Mouse (Mus musculus) G1E (cell line): ENCODE results near the gene Alkbh1. TPM values are rescaled to one million over a fixed set of nuclear protein-coding genes. Genes with fewer than 3 reads are reported as not detected.

Experiments used
- ATAC-seq: 2 replicates; pipeline ENCODE4 v1.8.0; 2016; ENCODE audit warnings: mild to moderate bottlenecking; ENCODE audit not compliant: insufficient number of reproducible peaks, poor library complexity, low FRiP score, severe bottlenecking; ENCODE audit errors: extremely low read depth
- DNase-seq: peaks from one replicate; pipeline ENCODE4 v3.0.0; 2012; ENCODE audit warnings: low spot score
- H3K27me3 ChIP-seq: 2 replicates; pipeline ENCODE4 v1.6.1; 2012; ENCODE audit warnings: mild to moderate bottlenecking, low read length, inconsistent platforms; ENCODE audit not compliant: insufficient read depth
- H3K36me3 ChIP-seq: replicated peaks from 2 replicates; pipeline ENCODE3; 2012; ENCODE audit warnings: mild to moderate bottlenecking, inconsistent platforms
- H3K4me1 ChIP-seq: 2 replicates; pipeline ENCODE4 v1.6.1; 2012; ENCODE audit warnings: low read depth, low read length, inconsistent platforms, mixed read lengths; ENCODE audit not compliant: insufficient read depth
- H3K4me3 ChIP-seq: 2 replicates; pipeline ENCODE4 v1.5.1; 2012; ENCODE audit warnings: low read depth, mild to moderate bottlenecking, inconsistent platforms, low read length, moderate library complexity, mixed read lengths
- H3K9me3 ChIP-seq: replicated peaks from 2 replicates; pipeline ENCODE4 v1.6.1; 2012; ENCODE audit warnings: inconsistent platforms
- CTCF ChIP-seq: IDR thresholded peaks from 2 replicates; pipeline ENCODE4 v1.5.1; 2012; ENCODE audit warnings: low read depth, low read length, inconsistent platforms, mixed read lengths
- GATA1 ChIP-seq: IDR thresholded peaks from 2 replicates; pipeline ENCODE4 v1.6.1; 2012; ENCODE audit warnings: borderline replicate concordance, low read length, inconsistent platforms, mixed read lengths
- GATA2 ChIP-seq: IDR thresholded peaks from 2 replicates; pipeline ENCODE4 v1.6.1; 2012; ENCODE audit warnings: low read depth, low read length, inconsistent platforms, borderline replicate concordance
- POLR2AphosphoS5 ChIP-seq: IDR thresholded peaks from 2 replicates; pipeline ENCODE4 v1.6.1; 2012; ENCODE audit warnings: low read depth, low read length, inconsistent platforms; ENCODE audit not compliant: insufficient replicate concordance
- TAL1 ChIP-seq: conservative IDR thresholded peaks from 2 replicates; pipeline ENCODE4 v1.6.1; 2012; ENCODE audit warnings: low read depth, low read length, inconsistent platforms, mixed read lengths
- polyA plus RNA-seq: library from polyadenylated mRNA; stranded (reverse); fragments of >175 nt; gene quantifications from 2 replicates; pipeline ENCODE4 v1.2.3, GENCODE M21; 2012
- total RNA-seq, 2 experiments: library from RNA; stranded (forward) in 1 of 2; stranded (reverse) in 1 of 2; fragments of 200-1000 nt in 1 of 2; fragments of >200 nt in 1 of 2; fragmentation: Nextera tagmentation in 1 of 2; gene quantifications; 2 replicates each; pipeline ENCODE4 v1.2.3; 2014 to 2017

Alkbh1 gene
- total and polyA plus RNA-seq, 3 experiments, result 36.6 to 163 (median 106) TPM

DNA sequence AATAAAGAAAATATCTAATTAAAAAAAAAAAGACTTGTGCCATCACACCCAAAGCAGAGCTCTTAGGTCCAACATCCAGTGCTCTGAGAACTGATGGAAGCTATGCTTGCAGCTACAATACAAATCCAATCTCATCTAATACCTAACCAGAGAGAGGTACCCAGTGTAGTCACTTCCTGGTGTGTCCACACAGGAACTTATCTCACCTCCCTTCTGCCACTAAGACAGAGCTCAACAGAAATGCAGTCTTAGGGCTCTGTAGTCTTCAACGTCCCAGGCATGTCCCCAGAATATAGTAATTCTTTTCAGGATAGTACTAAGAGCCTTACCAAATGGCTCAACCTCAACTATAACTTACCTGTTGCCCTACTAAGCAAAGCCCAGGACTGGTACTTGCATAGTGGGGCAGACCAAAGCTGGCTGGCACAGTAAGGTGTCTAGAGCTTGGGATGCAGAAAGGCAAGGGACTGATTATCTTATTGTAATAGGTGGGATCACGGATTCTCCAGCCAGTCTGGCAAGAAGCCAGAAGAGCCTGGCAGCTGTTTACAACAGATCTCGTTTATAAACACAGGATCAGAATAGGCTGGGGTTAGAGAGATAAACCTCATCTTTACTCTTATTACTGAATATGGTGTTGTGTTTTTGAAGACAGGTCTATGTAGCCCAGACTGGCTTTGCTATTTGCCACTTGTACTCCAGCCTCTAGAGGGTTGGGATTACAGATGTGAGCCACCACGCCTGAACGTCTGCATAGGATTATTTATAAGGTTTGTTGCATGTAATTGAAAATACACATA, 21.9 kb downstream of the Alkbh1 start:
- peaks cover 7% of the 10 kb centered on the region for H3K9me3 ChIP-seq
- ATAC-seq (no peak), DNase-seq (no peak)
- TF ChIP-seq GATA1 (no peak), GATA2 (no peak), CTCF (no peak), POLR2AphosphoS5 (no peak), TAL1 (no peak)
- peaks cover 58% of the 10 kb centered on the region for H3K36me3 ChIP-seq
- peaks cover 39% of the 10 kb centered on the region for H3K4me1 ChIP-seq
- no peaks in the 10 kb centered on the region for H3K27me3 ChIP-seq
- no peak overlapping the region for H3K4me3 ChIP-seq

GRCm38 (mm10) chr12:87419974-87420485, 23.8 kb downstream of the Alkbh1 start:
- Histone ChIP-seq H3K27me3 (no peaks in the 10 kb centered on the region), H3K36me3 (peaks cover 40% of the 10 kb centered on the region), H3K4me3 (no peak overlapping the region), H3K9me3 (peaks cover 7% of the 10 kb centered on the region), H3K4me1 (peaks cover 48% of the 10 kb centered on the region)
- no peak for ATAC-seq
- no peak for DNase-seq
- TF ChIP-seq GATA2 (no peak), TAL1 (no peak)

- ATAC-seq (no peak), DNase-seq (no peak)
- peaks cover 7% of the 10 kb centered on the region for H3K9me3 ChIP-seq
- TF ChIP-seq CTCF (no peak), TAL1 (no peak), POLR2AphosphoS5 (no peak), GATA1 (no peak)
- no peak overlapping the region for H3K4me3 ChIP-seq
- peaks cover 29% of the 10 kb centered on the region for H3K36me3 ChIP-seq
- no peaks in the 10 kb centered on the region for H3K27me3 ChIP-seq
- peaks cover 55% of the 10 kb centered on the region for H3K4me1 ChIP-seq
These were observed 24.9 kb downstream of the Alkbh1 start for GRCm38 (mm10) chr12:87418921-87419320.

DNA sequence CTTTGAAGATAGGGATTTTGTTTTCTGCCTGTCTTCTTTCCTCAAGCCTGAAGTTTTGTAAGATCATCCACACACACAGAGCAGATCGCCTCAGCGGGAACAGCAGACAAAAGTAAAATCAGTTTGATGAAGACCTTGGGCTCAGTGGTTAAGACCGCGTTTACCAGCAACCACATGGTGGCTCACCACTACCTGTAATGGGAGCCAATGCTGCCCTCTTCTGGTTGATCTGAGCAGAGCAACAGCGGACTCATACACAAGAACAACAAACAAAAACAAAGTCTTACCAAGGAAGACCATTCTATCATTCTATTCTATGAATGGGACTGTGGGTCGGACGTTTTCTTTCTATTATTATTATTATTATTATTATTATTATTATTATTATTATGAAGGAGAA, 27.1 kb downstream of the Alkbh1 start:
- Histone ChIP-seq H3K4me1 (peaks cover 58% of the 10 kb centered on the region), H3K36me3 (peaks cover 8% of the 10 kb centered on the region), H3K9me3 (peaks cover 7% of the 10 kb centered on the region), H3K4me3 (no peak overlapping the region), H3K27me3 (no peaks in the 10 kb centered on the region)
- TF ChIP-seq GATA1, result no peak
- no peak for TF ChIP-seq POLR2AphosphoS5
- peak; percentile 87 for TF ChIP-seq CTCF
- no peak for TF ChIP-seq GATA2
- TF ChIP-seq TAL1, result no peak
- DNase-seq (no peak), ATAC-seq (0 out of 2 replicates have a peak, but pooled peaks have one; percentile 38)

GRCm38 (mm10) chr12:87415358-87415757, 28.5 kb downstream of the Alkbh1 start:
- no peak for ATAC-seq

GRCm38 (mm10) chr12:87413179-87413790, 30.5 kb downstream of the Alkbh1 start:
- ATAC-seq (peak; percentile 67), DNase-seq (peak; percentile 61)
- H3K4me1 ChIP-seq, result peaks cover 70% of the 10 kb centered on the region

More at GRCm38 (mm10) chr12:87415358-87415757, 28.5 kb downstream of the Alkbh1 start:
- no peak overlapping the region for H3K4me3 ChIP-seq
- no peak for DNase-seq
- H3K9me3 ChIP-seq, result peaks cover 7% of the 10 kb centered on the region
- H3K36me3 ChIP-seq, result peaks cover 5% of the 10 kb centered on the region
- H3K27me3 ChIP-seq, result 0 out of 2 replicates have a peak, but pooled peaks cover under 1% of the 10 kb centered on the region
- TF ChIP-seq POLR2AphosphoS5, result no peak
- TF ChIP-seq GATA2, result no peak
- no peak for TF ChIP-seq TAL1
- TF ChIP-seq CTCF, result no peak
- TF ChIP-seq GATA1, result no peak
- H3K4me1 ChIP-seq, result peaks cover 71% of the 10 kb centered on the region

More at GRCm38 (mm10) chr12:87413179-87413790, 30.5 kb downstream of the Alkbh1 start:
- Histone ChIP-seq H3K36me3 (peaks cover 2% of the 10 kb centered on the region), H3K4me3 (no peak overlapping the region), H3K27me3 (peaks cover 12% of the 10 kb centered on the region), H3K9me3 (peaks cover 7% of the 10 kb centered on the region)
- TF ChIP-seq TAL1 (no peak), GATA1 (no peak), CTCF (peak; percentile 100), GATA2 (no peak), POLR2AphosphoS5 (no peak)
